Mouse (Mus musculus): ENCODE data around the gene Gmfg.
A peak's percentile ranks its signal among the peaks of the same experiment; 100 is the strongest.

The Gmfg gene

DNA sequence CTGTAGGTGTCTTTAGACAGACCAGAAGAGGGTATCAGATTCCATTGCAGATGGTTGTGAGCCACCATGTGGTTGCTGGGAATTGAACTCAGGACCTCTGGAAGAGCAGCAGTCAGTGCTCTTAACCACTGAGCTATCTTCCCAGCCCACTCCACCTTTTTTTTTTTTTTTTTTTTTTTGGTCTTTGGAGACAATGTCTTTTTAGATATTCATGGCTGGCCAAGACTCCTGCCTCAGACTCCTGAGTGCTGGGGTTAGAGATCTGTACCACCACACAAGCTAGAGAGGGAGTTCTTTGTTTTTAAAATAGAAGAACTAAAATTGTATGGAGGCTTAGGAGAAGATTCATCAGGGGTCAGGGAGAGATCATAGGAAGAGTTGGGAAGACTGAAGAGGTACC lies 717 bp downstream of the Gmfg start:
- DNase-seq (ENCODE audit: low read depth, low spot score): no peak

- no peak for DNase-seq (ENCODE audit: low read depth, low spot score)
Measured at GRCm38 (mm10) chr7:28438771-28439170, 1.5 kb downstream of the Gmfg start.

GRCm38 (mm10) chr7:28440739-28441138 lies 3.5 kb downstream of the Gmfg start:
- DNase-seq (ENCODE audit: low read depth, low spot score): no peak

DNA sequence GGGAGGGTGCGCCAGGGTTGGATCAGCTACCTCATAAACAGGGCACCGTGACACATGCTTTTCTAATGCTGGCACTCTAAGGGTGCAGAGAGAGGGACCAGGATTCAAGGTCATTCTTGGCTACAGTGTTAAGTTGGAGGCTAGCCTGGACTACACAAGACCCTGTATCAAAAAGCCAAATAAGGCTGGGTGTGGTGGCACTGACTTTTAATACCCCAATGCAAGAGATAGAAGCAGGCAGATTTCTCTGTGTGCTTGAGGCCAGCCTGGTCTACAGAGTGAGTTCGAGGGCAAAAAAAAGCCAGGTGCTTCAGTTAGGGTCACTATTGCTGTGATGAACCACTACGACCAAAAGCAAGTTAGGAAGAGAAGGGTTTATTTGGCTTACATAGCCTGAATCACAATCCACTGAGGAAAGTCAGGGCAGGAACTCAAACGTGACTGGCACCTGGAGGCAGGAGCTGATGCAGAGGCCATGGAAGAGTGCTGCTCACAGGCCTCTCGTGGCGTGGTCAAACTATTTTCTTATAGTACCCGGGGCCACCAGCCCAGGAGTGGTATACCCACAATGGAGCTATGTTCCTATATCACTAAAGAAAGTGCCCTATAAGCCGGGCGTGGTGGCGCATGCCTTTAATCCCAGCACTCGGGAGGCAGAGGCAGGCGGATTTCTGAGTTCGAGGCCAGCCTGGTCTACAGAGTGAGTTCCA lies 4.7 kb downstream of the Gmfg start:
- DNase-seq (ENCODE audit: low read depth, low spot score): no peak

DNA sequence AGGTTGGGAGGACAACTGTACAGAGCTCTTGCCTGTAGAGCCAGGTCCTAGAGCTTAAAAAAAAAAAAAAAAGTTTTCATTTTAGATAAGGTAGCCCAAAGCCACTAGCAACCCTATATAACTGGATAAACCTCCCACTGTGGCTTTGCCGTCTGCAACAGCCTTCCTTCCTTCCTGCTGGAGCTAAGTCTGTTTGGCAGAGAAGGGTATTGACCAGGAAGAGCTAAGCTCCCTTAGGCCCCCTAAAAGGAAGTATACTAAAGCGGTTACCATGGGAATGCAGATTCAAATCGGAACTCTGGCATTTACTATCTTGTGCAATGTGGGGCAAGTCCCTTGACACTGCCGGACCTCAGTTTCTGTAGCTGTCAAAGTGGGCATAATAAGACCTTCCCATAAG lies 5.4 kb downstream of the Gmfg start:
- no peak for DNase-seq (ENCODE audit: low read depth, low spot score)

GRCm38 (mm10) chr7:28444344-28444974 lies 7.2 kb downstream of the Gmfg start:
- DNase-seq (ENCODE audit: low read depth, low spot score): no peak

DNA sequence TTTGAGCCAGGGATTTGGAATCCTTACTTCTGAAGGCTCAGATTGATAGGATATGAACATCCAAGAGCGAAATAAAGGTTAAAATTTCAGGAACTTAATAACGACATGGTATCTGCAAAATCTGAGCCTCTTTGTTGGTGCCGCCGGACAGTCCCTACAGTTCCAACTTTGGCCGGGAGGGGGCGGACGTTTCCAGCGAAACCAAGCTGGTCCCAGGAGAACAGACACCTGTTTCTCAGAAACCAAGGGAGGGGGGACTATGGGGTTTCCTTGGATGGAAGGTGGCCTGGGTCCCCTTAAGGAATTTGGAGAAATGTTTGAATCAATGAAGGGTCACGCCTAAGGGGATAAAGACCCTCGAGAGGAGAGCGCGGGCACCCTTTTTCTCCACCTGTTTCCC lies 9.2 kb downstream of the Gmfg start:
- DNase-seq (ENCODE audit: low read depth, low spot score): peak; percentile 72

DNA sequence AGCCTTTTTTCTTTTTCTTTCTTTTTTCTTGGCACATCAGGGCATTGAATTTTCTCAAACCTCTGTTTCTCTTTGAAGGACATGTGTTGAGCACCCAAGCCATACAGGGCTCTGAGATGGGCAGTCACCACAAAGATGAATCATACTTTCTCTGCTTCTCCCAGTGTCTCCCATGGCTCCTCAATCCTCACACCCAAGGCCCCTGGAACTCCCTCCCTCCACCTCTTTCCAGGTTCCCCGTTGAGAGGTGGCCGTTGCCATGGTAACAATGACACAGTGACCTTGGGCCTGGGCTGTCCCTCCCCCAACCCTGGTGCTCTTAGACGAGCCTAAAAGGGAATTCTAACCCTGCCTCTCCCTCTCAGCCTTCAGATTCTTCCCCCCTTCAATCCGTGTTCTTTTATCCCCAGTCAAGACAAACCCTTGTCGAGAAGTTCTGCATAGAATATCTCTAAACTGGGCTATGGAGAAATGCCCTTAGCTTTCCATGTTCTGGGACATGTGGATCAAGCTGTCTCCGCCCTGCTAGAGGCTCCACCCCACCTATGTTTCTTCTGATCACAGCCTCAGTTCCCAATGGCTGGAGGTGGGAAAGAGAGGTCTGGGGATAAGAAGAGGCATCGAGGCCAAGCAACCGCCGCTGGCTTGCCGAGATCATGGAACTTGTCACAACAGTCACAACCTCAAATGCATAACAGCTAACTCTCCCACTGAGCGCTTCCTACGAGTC lies 10.0 kb downstream of the Gmfg start:
- no peak for DNase-seq (ENCODE audit: low read depth, low spot score)

GRCm38 (mm10) chr7:28447865-28448820 lies 10.9 kb downstream of the Gmfg start:
- DNase-seq (ENCODE audit: low read depth, low spot score): no peak

- no peak for DNase-seq (ENCODE audit: low read depth, low spot score)
Measured at GRCm38 (mm10) chr7:28451531-28452360, 14.5 kb downstream of the Gmfg start, which contains the start of gene Lrfn1. Gene Lrfn1, plus strand, starts transcription at chr7:28451980.

DNA sequence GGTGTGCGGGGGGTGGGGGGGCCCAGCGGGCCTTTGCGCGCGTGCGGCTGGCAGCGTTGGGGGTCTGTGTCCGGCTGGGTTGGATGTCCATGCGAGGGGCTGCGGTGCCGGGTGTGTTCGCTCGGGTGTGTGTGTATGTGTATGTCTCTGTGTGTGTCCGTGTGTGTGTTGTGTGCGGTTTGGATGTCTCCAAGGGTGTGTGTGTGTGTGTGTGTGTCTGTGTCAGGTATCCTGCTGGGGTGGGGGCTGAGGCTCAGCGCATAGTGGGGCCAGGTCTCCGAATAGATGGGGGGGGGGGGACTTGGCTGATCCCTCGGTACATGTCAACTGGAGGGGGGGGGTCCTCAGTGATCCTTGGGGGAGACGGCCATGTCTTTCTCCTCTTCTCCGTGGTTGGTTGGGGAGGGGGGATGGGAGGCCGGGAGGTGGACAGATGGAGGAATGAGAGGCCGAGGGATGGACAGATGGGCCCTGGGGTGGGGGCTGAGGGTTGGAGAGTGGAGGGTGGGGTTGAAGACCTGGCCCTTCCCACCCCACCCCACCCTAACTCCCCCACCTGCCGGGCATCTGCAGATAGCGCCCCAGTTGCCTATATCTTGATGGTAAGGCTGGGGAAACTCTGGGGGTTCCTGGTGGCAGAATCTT lies 15.2 kb downstream of the Gmfg start:
- no peak for DNase-seq (ENCODE audit: low read depth, low spot score)

- no peak for DNase-seq (ENCODE audit: low read depth, low spot score)
Measured at GRCm38 (mm10) chr7:28460361-28460760, 23.1 kb downstream of the Gmfg start.

- DNase-seq (ENCODE audit: low read depth, low spot score): no peak
Measured at GRCm38 (mm10) chr7:28462769-28463168, 25.5 kb downstream of the Gmfg start.

DNA sequence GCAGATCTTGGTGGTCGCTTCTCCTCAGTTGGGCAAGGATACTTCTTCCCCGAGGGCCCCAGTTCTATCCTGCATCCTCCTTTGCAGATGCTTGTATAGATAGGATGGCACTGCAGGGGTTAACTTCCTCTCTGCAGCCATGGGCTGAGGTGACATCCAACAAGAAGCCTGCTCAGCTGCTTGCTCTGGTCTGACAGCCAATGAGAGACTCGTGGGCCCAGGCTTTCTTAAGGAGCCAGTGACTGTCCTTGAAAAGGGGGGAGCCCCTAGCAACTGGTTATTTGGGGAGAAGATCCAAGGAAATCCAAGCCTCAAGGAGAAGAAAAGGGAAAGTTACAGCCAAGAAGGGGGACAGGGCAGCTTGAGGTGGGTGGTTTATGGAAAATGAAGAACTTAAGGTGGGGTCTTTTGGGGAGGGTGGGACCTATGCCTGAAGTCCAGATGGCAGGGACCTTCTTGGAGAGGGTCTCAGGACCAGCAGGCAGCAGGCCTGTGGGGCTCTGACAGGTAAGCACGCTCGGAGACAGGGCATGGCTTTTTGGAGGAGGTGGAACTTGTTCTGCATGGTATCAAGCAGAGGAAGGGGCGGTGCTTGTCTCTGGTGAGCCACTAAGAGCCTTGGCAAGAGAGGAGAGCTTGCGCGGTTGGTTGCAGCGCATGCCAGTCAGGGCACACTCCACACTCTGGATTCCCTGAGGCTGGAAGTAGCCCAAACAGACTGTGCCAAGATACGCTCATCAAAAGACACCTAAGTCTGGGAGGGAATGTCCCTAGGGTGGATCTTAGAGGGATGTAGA lies 27.4 kb downstream of the Gmfg start:
- peak; percentile 43 for DNase-seq (ENCODE audit: low read depth, low spot score)

DNA sequence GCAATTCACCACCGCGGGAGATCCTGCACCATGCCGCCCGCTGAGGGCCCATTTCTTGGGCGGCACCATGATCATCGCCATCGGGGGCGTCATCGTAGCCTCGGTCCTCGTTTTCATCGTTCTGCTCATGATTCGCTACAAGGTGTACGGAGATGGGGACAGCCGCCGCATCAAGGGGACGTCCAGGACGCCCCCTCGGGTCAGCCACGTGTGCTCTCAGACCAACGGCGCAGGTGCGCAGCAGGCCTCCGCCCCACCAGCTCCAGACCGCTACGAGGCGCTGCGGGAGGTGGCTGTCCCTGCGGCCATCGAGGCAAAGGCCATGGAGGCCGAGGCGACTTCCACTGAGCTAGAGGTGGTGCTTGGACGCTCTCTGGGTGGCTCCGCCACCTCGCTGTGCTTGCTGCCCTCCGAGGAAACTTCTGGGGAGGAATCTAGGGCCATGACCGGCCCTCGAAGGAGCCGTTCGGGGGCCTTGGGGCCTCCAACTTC lies 29.5 kb downstream of the Gmfg start:
- DNase-seq (ENCODE audit: low read depth, low spot score): no peak

DNA sequence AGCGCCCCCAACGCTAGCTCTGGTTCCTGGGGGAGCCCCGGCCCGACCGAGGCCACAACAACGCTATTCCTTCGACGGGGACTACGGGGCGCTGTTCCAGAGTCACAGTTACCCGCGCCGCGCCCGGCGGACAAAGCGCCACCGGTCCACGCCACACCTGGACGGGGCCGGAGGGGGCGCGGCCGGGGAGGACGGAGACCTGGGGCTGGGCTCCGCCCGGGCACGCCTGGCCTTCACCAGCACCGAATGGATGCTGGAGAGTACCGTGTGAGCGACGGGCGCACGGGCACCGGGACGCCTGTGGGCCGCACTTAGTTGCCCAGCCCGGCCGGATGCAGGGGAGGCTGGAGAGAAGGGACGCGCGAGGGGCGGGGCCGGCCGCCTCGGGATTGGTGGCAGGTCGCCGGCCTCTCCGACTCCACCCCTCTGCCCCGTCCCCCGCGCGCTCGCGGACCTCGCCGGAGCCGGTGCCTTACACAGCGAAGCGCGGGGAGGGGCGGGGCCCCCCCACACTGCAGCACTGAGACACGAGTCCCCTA lies 30.0 kb downstream of the Gmfg start:
- DNase-seq (ENCODE audit: low read depth, low spot score): peak; percentile 54

DNA sequence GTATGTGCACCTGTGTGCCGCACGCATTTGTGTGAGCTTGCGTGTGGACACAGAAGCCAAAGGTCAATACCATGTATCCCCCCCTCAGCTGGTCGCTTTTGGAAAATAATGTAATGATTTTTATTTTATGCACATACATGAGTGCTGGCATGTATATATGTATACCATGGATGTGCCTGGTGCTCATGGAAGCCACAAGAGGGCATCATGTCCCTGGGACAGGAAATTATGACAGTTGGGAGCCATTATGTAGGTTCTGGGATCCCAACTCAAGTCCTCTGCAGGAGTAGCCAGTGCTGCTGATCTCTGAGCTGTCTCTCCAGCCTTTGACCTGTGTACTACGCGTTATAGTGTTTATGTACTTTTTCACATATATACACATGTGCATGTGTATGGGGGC lies 38.9 kb downstream of the Gmfg start:
- no peak for DNase-seq (ENCODE audit: low read depth, low spot score)

GRCm38 (mm10) chr7:28477363-28477762 lies 40.1 kb downstream of the Gmfg start:
- no peak for DNase-seq (ENCODE audit: low read depth, low spot score)

DNA sequence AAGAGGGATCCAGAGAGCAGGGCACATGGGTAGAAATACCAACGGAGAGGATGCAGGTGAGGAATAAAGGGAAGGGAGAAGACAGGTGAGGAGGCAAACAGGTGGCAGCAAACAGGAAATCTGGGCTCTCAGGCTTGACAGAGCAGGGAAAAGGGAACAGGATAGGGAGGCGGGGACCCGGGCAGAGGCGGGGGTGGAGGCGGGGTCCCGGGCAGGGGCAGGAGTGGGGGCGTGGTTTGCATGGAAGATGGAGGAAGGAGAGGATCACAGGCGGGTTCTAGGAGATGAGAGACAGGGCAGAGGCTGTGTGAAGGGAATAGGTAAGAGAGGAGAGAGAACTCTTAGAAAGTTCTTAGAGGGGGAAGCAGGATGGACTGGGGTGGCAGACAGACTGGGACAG lies 41.6 kb downstream of the Gmfg start:
- DNase-seq (ENCODE audit: low read depth, low spot score): no peak
